In the genomic region with DNA sequence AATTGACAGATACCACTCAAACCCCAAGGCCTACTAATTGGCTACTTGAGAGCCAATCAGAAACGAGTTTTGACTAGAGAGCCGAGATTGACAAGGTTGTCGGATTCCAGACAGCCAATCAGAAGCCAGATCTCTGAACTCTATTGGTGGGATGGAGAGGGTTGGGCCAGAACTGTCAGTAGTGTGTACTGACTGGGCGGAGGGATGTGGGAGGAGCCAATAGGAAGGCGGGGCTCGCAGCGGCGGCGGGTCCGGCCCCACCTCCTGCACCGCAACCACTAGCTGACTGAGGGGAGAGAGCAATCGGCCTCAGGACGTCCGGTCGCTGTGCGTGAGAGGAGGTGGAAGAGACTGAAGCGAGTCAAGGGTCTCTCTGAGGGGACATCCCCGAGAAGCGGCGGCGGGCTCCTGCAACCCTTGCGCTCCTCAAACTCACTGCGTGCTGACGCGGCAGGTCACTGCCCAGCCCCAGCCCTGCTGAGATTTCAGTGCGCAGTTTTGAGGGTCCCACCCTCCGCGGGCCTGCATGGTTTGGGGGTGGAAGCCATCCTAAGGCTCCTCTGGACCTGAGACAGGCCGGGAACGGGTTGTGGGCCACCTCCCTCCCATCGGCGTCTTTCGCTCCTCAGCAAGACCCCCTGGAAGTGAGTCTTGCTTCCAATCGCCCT, we compare ENCODE assay signal across 8 mouse cellular contexts. TPM values are rescaled to one million over a fixed set of nuclear protein-coding genes. Genes with fewer than 3 reads are reported as not detected.
DNase-seq lines count a peak whose midpoint lies in the region; ATAC-seq and TF ChIP-seq lines count a peak whose summit lies in the region.

A gene (plus strand): TSS at position 274 of the 668 bp plus-strand sequence.

- H3K27me3 ChIP-seq in hindbrain, embryonic 12.5 days = no peaks in the 10 kb centered on the region
- no peaks in the 10 kb centered on the region for H3K27me3 ChIP-seq in lung, postnatal 0 days (replicated peaks; ENCODE audit: insufficient read depth, low read length)

- H3K4me1 ChIP-seq in hindbrain, embryonic 12.5 days = 0 out of 2 replicates have a peak, but pooled peaks cover 2% of the 10 kb centered on the region
- no peaks in the 10 kb centered on the region for H3K4me1 ChIP-seq in lung, postnatal 0 days (ENCODE audit: insufficient read depth, low read depth, low read length)

- H3K9me3 ChIP-seq in hindbrain, embryonic 12.5 days (replicated peaks) = no peaks in the 10 kb centered on the region
- no peaks in the 10 kb centered on the region for H3K9me3 ChIP-seq in lung, postnatal 0 days (ENCODE audit: low read length)

- H3K9ac ChIP-seq in hindbrain, embryonic 12.5 days = peak within 1 kb of the TSS; percentile 73
- H3K9ac ChIP-seq in lung, postnatal 0 days (replicated peaks; ENCODE audit: low read depth) = peak within 1 kb of the TSS; percentile 72

- TF ChIP-seq EP300 in lung, postnatal 0 days (IDR thresholded peaks at IDR 0.05) = no peak

- peak; percentile 99 for ATAC-seq in hindbrain, embryonic 12.5 days (ENCODE audit: low FRiP score)
- peak; percentile 99 for ATAC-seq in lung, postnatal 0 days

- H3K4me3 ChIP-seq in hindbrain, embryonic 12.5 days = peak within 1 kb of the TSS; percentile 63
- H3K4me3 ChIP-seq in lung, postnatal 0 days (ENCODE audit: low read depth, low read length) = peak within 1 kb of the TSS; percentile 67

- TF ChIP-seq CTCF in lung, postnatal 0 days (IDR thresholded peaks at IDR 0.05) = no peak

- peaks cover 2% of the 10 kb centered on the region for H3K36me3 ChIP-seq in hindbrain, embryonic 12.5 days
- no peaks in the 10 kb centered on the region for H3K36me3 ChIP-seq in lung, postnatal 0 days (ENCODE audit: insufficient read depth, low read length)

- peak within 1 kb of the TSS; percentile 49; the same call in 1 of the 2 replicates for H3K27ac ChIP-seq in hindbrain, embryonic 12.5 days
- H3K27ac ChIP-seq in lung, postnatal 0 days (ENCODE audit: low read length) = peak within 1 kb of the TSS; percentile 47; the same call in 1 of the 2 replicates

- peak; percentile 90 for DNase-seq in T-cell, adult 2 months (ENCODE audit: low spot score)
- peak; percentile 87 to 92 for DNase-seq in cerebellum, postnatal 25 days
- peak; percentile 81 to 87 for DNase-seq in frontal cortex, postnatal 14 days (ENCODE audit: low spot score in 2 of 2)
- DNase-seq in layer of hippocampus, postnatal 10 days (ENCODE audit: low spot score in 2 of 2) = peak; percentile 82 to 86
- peak; percentile 98 for DNase-seq in lung, postnatal 0 days (ENCODE audit: low spot score)
- DNase-seq in ovary, postnatal 10 days (ENCODE audit: low spot score) = peak; percentile 44
- peak; percentile 84 for DNase-seq in thymus, postnatal 0 days (ENCODE audit: low spot score)

- H3K4me2 ChIP-seq in hindbrain, embryonic 12.5 days (replicated peaks) = peak within 1 kb of the TSS; percentile 85
- peak within 1 kb of the TSS; percentile 96 for H3K4me2 ChIP-seq in lung, postnatal 0 days (replicated peaks; ENCODE audit: low read depth, low read length)

- under 1% methylated on average over 34 of the region's 34 CpGs for WGBS in hindbrain, embryonic 12.5 days
- WGBS in lung, postnatal 0 days = 1% methylated on average over 29 of the region's 34 CpGs

RNA-seq across cellular contexts. Expression of the gene that starts here (rescaled TPM):
- polyA plus RNA-seq in hindbrain, embryonic 12.5 days (2016; fragmentation: Nextera tagmentation; extraction: Ambion mirVana) = 6.0 and 7.1 TPM in 2 replicates
- 1 to 10 TPM; 1.9 to 2.2 TPM for total RNA-seq in layer of hippocampus, postnatal 10 days (2021)
- 3.1 and 3.7 TPM in 2 replicates for polyA plus RNA-seq in lung, postnatal 0 days (2015; fragmentation: Nextera tagmentation; extraction: Ambion mirVana)
- polyA plus RNA-seq in thymus, postnatal 0 days (2015; fragmentation: Nextera tagmentation; extraction: Ambion mirVana) = 0.37 and 0.59 TPM in 2 replicates

Comparison
In these comparisons a context has a peak if more than half of its experiments do, and no peak if none do; other contexts are left out.
1. Peak in every context shown above with its lines: DNase-seq, ATAC-seq, H3K4me3 ChIP-seq and H3K27ac ChIP-seq.
2. Peak in DNase-seq in thymus, postnatal 0 days; RNA of the gene not detected or under 1 TPM.
3. DNase-seq: peak in every context shown above with its lines; median percentile 98 in lung, postnatal 0 days; 90 in T-cell, adult 2 months; 90 in cerebellum, postnatal 25 days; 84 in frontal cortex, postnatal 14 days; 84 in layer of hippocampus, postnatal 10 days; 84 in thymus, postnatal 0 days; 44 in ovary, postnatal 10 days.